Mouse (Mus musculus): ENCODE measurements around the gene Phyh. TPM values are rescaled to one million over a fixed set of nuclear protein-coding genes. Genes with fewer than 3 reads are reported as not detected.

Phyh gene
- polyA plus RNA-seq, 1 experiment from 2014 or later: 110 TPM

GRCm38 (mm10) chr2:4909909-4910308 is 8.9 kb upstream of the Phyh start:
- no peak overlapping the region for H3K4me2 ChIP-seq
- no peak overlapping the region for H3K4me3 ChIP-seq (ENCODE audit: low read depth, low read length)
- H3K4me1 ChIP-seq (ENCODE audit: control insufficient read depth, insufficient read depth, low read length): no peaks in the 10 kb centered on the region
- no peaks in the 10 kb centered on the region for H3K27me3 ChIP-seq (ENCODE audit: control insufficient read depth, insufficient read depth, low read length)
- 64% methylated on average over 6 of the region's 6 CpGs for WGBS (ENCODE audit: insufficient replicate concordance)
- peaks cover 6% of the 10 kb centered on the region for H3K9me3 ChIP-seq (replicated peaks; ENCODE audit: control insufficient read depth, low read length)
- peaks cover 25% of the 10 kb centered on the region for H3K36me3 ChIP-seq (ENCODE audit: control insufficient read depth, insufficient read depth, low read length)
- H3K27ac ChIP-seq (ENCODE audit: low read depth, low read length): no peak overlapping the region
- ATAC-seq (replicated peaks; ENCODE audit: insufficient number of reproducible peaks, low FRiP score, low TSS enrichment): no peak
- H3K9ac ChIP-seq (ENCODE audit: low read depth, low read length): no peak overlapping the region

GRCm38 (mm10) chr2:4910521-4910920 is 8.3 kb upstream of the Phyh start:
- 83% methylated on average over 4 of the region's 4 CpGs for WGBS (ENCODE audit: insufficient replicate concordance)
- ATAC-seq (replicated peaks; ENCODE audit: insufficient number of reproducible peaks, low FRiP score, low TSS enrichment): no peak

DNA sequence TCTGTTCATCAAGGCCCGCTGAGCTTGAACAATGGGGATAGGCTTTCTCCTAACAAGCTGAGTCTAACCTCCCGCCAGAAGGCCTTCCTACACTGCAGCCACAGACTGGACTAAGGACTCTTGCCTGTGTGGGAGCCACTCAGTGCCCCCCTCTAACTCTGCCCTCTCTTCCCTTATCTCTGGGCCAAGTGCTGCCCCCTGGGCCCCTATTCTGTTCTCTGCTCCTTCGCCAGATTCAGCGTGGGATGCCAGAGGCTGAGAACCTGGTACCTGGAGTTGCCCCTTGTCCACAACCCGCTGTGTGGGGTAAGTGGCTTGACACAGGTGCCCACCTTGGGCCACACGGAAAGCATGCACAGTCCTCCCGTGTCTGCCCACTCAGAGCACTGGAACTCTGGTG is 4.9 kb upstream of the Phyh start:
- H3K27ac ChIP-seq (ENCODE audit: low read depth, low read length): no peak overlapping the region
- no peaks in the 10 kb centered on the region for H3K27me3 ChIP-seq (ENCODE audit: control insufficient read depth, insufficient read depth, low read length)
- no peak overlapping the region for H3K4me2 ChIP-seq
- no peak overlapping the region for H3K4me3 ChIP-seq (ENCODE audit: low read depth, low read length)
- H3K9ac ChIP-seq (ENCODE audit: low read depth, low read length): no peak overlapping the region
- 80% methylated on average over 7 of the region's 7 CpGs for WGBS (ENCODE audit: insufficient replicate concordance)
- no peak for ATAC-seq (replicated peaks; ENCODE audit: insufficient number of reproducible peaks, low FRiP score, low TSS enrichment)
- peaks cover 6% of the 10 kb centered on the region for H3K9me3 ChIP-seq (replicated peaks; ENCODE audit: control insufficient read depth, low read length)
- H3K4me1 ChIP-seq (ENCODE audit: control insufficient read depth, insufficient read depth, low read length): peaks cover 3% of the 10 kb centered on the region; the same call in 1 of the 2 replicates
- peaks cover under 1% of the 10 kb centered on the region; the same call in 1 of the 2 replicates for H3K36me3 ChIP-seq (ENCODE audit: control insufficient read depth, insufficient read depth, low read length)

More at GRCm38 (mm10) chr2:4910521-4910920, 8.3 kb upstream of the Phyh start:
- Histone ChIP-seq H3K4me2 (no peak overlapping the region), H3K27ac (ENCODE audit: low read depth, low read length) (no peak overlapping the region), H3K4me3 (ENCODE audit: low read depth, low read length) (no peak overlapping the region), H3K36me3 (ENCODE audit: control insufficient read depth, insufficient read depth, low read length) (peaks cover 21% of the 10 kb centered on the region), H3K27me3 (ENCODE audit: control insufficient read depth, insufficient read depth, low read length) (no peaks in the 10 kb centered on the region), H3K9ac (ENCODE audit: low read depth, low read length) (no peak overlapping the region), H3K4me1 (ENCODE audit: control insufficient read depth, insufficient read depth, low read length) (no peaks in the 10 kb centered on the region), H3K9me3 (replicated peaks; ENCODE audit: control insufficient read depth, low read length) (peaks cover 6% of the 10 kb centered on the region)

GRCm38 (mm10) chr2:4916037-4916436 is 2.8 kb upstream of the Phyh start:
- peaks cover 6% of the 10 kb centered on the region; the same call in 1 of the 2 replicates for H3K4me1 ChIP-seq (ENCODE audit: control insufficient read depth, insufficient read depth, low read length)
- no peaks in the 10 kb centered on the region for H3K36me3 ChIP-seq (ENCODE audit: control insufficient read depth, insufficient read depth, low read length)
- no peak overlapping the region for H3K9ac ChIP-seq (ENCODE audit: low read depth, low read length)
- 63% methylated on average over 6 of the region's 6 CpGs for WGBS (ENCODE audit: insufficient replicate concordance)
- no peak overlapping the region for H3K4me3 ChIP-seq (ENCODE audit: low read depth, low read length)
- no peak for ATAC-seq (replicated peaks; ENCODE audit: insufficient number of reproducible peaks, low FRiP score, low TSS enrichment)
- H3K9me3 ChIP-seq (replicated peaks; ENCODE audit: control insufficient read depth, low read length): peaks cover 6% of the 10 kb centered on the region
- no peak overlapping the region for H3K4me2 ChIP-seq
- H3K27me3 ChIP-seq (ENCODE audit: control insufficient read depth, insufficient read depth, low read length): no peaks in the 10 kb centered on the region
- H3K27ac ChIP-seq (ENCODE audit: low read depth, low read length): no peak overlapping the region

- 16% methylated on average over 8 of the region's 8 CpGs for WGBS (ENCODE audit: insufficient replicate concordance)
- Histone ChIP-seq H3K9ac (ENCODE audit: low read depth, low read length) (0 out of 2 replicates have a peak overlapping the region, but pooled peaks have one; percentile 47), H3K4me3 (ENCODE audit: low read depth, low read length) (0 out of 2 replicates have a peak overlapping the region, but pooled peaks have one; percentile 11)
Observed at GRCm38 (mm10) chr2:4917326-4918021, 1.3 kb upstream of the Phyh start.

GRCm38 (mm10) chr2:4921019-4921418 is 2.2 kb downstream of the Phyh start:
- no peak overlapping the region for H3K9ac ChIP-seq (ENCODE audit: low read depth, low read length)
- H3K9me3 ChIP-seq (replicated peaks; ENCODE audit: control insufficient read depth, low read length): no peaks in the 10 kb centered on the region
- peaks cover under 1% of the 10 kb centered on the region; the same call in 1 of the 2 replicates for H3K36me3 ChIP-seq (ENCODE audit: control insufficient read depth, insufficient read depth, low read length)
- no peak overlapping the region for H3K4me2 ChIP-seq
- no peak for ATAC-seq (replicated peaks; ENCODE audit: insufficient number of reproducible peaks, low FRiP score, low TSS enrichment)
- WGBS (ENCODE audit: insufficient replicate concordance): 71% methylated on average over 5 of the region's 5 CpGs
- no peak overlapping the region for H3K27ac ChIP-seq (ENCODE audit: low read depth, low read length)
- no peak overlapping the region for H3K4me3 ChIP-seq (ENCODE audit: low read depth, low read length)
- no peaks in the 10 kb centered on the region for H3K27me3 ChIP-seq (ENCODE audit: control insufficient read depth, insufficient read depth, low read length)
- peaks cover 6% of the 10 kb centered on the region; the same call in 1 of the 2 replicates for H3K4me1 ChIP-seq (ENCODE audit: control insufficient read depth, insufficient read depth, low read length)

More at GRCm38 (mm10) chr2:4917326-4918021, 1.3 kb upstream of the Phyh start:
- Histone ChIP-seq H3K27ac (ENCODE audit: low read depth, low read length) (no peak overlapping the region), H3K36me3 (ENCODE audit: control insufficient read depth, insufficient read depth, low read length) (no peaks in the 10 kb centered on the region), H3K4me1 (ENCODE audit: control insufficient read depth, insufficient read depth, low read length) (peaks cover 6% of the 10 kb centered on the region; the same call in 1 of the 2 replicates), H3K4me2 (peak overlapping the region; percentile 55), H3K9me3 (replicated peaks; ENCODE audit: control insufficient read depth, low read length) (peaks cover 2% of the 10 kb centered on the region), H3K27me3 (ENCODE audit: control insufficient read depth, insufficient read depth, low read length) (no peaks in the 10 kb centered on the region)
- no peak for ATAC-seq (replicated peaks; ENCODE audit: insufficient number of reproducible peaks, low FRiP score, low TSS enrichment)

GRCm38 (mm10) chr2:4922476-4923164 is 3.8 kb downstream of the Phyh start:
- Histone ChIP-seq H3K4me3 (ENCODE audit: low read depth, low read length) (no peak overlapping the region), H3K9me3 (replicated peaks; ENCODE audit: control insufficient read depth, low read length) (no peaks in the 10 kb centered on the region), H3K27ac (ENCODE audit: low read depth, low read length) (no peak overlapping the region), H3K27me3 (ENCODE audit: control insufficient read depth, insufficient read depth, low read length) (no peaks in the 10 kb centered on the region), H3K4me1 (ENCODE audit: control insufficient read depth, insufficient read depth, low read length) (peaks cover 6% of the 10 kb centered on the region; the same call in 1 of the 2 replicates), H3K9ac (ENCODE audit: low read depth, low read length) (no peak overlapping the region), H3K4me2 (no peak overlapping the region), H3K36me3 (ENCODE audit: control insufficient read depth, insufficient read depth, low read length) (peaks cover 3% of the 10 kb centered on the region; the same call in 1 of the 2 replicates)
- ATAC-seq (replicated peaks; ENCODE audit: insufficient number of reproducible peaks, low FRiP score, low TSS enrichment): no peak
- WGBS (ENCODE audit: insufficient replicate concordance): 47% methylated on average over 7 of the region's 7 CpGs

- no peaks in the 10 kb centered on the region for H3K27me3 ChIP-seq (ENCODE audit: control insufficient read depth, insufficient read depth, low read length)
- H3K36me3 ChIP-seq (ENCODE audit: control insufficient read depth, insufficient read depth, low read length): peaks cover 7% of the 10 kb centered on the region; the same call in 1 of the 2 replicates
- H3K9me3 ChIP-seq (replicated peaks; ENCODE audit: control insufficient read depth, low read length): no peaks in the 10 kb centered on the region
- H3K4me3 ChIP-seq (ENCODE audit: low read depth, low read length): no peak overlapping the region
- ATAC-seq (replicated peaks; ENCODE audit: insufficient number of reproducible peaks, low FRiP score, low TSS enrichment): no peak
- WGBS (ENCODE audit: insufficient replicate concordance): 78% methylated on average over 3 of the region's 3 CpGs
- H3K9ac ChIP-seq (ENCODE audit: low read depth, low read length): no peak overlapping the region
- no peaks in the 10 kb centered on the region for H3K4me1 ChIP-seq (ENCODE audit: control insufficient read depth, insufficient read depth, low read length)
- H3K4me2 ChIP-seq: no peak overlapping the region
- H3K27ac ChIP-seq (ENCODE audit: low read depth, low read length): no peak overlapping the region
Observed at GRCm38 (mm10) chr2:4927391-4927790, 8.6 kb downstream of the Phyh start.

Data from heart, embryonic 11.5 days (tissue).